In genomic region chr6:99665457-99666317, GRCm38 (mm10) we compare ENCODE assay signal across 8 mouse cellular contexts. TPM values are rescaled to one million over a fixed set of nuclear protein-coding genes. Genes with fewer than 3 reads are reported as not detected.
DNase-seq lines count a peak whose midpoint lies in the region; ATAC-seq and TF ChIP-seq lines count a peak whose summit lies in the region.

No protein-coding gene starts in this region.

- intact Hi-C loops in left cerebral cortex, postnatal 4 days (cut with DNase I): no loop called here

- no peaks in the 10 kb centered on the region for H3K36me3 ChIP-seq in kidney, embryonic 14.5 days (ENCODE audit: control insufficient read depth, insufficient read depth, low read length)
- H3K36me3 ChIP-seq in heart, embryonic 14.5 days (ENCODE audit: control insufficient read depth, insufficient read depth, low read length): no peaks in the 10 kb centered on the region
- no peaks in the 10 kb centered on the region for H3K36me3 ChIP-seq in liver, embryonic 14.5 days (replicated peaks; ENCODE audit: control insufficient read depth, insufficient read depth, low read depth)
- H3K36me3 ChIP-seq in splenic B cell, adult 2 months (ENCODE audit: control insufficient read depth, insufficient read depth, low read length, poor library complexity, severe bottlenecking): no peaks in the 10 kb centered on the region

- DNase-seq in kidney, postnatal 4 days: no peak
- DNase-seq in liver, embryonic 14.5 days (ENCODE audit: low read depth in 3 of 3, low spot score in 3 of 3): no peak
- peak; percentile 33 for DNase-seq in splenic B cell, adult 2 months (ENCODE audit: low read depth, low spot score)
- DNase-seq in left cerebral cortex, postnatal 4 days: no peak
- DNase-seq in gastrocnemius, postnatal 25 days: no peak

- H3K4me2 ChIP-seq in kidney, embryonic 14.5 days (replicated peaks; ENCODE audit: low read depth, low read length): peak overlapping the region; percentile 80
- H3K4me2 ChIP-seq in heart, embryonic 14.5 days (ENCODE audit: low read length): peak overlapping the region; percentile 89
- peak overlapping the region; percentile 52 for H3K4me2 ChIP-seq in liver, embryonic 14.5 days (ENCODE audit: low read depth)

- no peak for TF ChIP-seq POLR2A in bone marrow, adult 2 months (IDR thresholded peaks at IDR 0.05; ENCODE audit: borderline replicate concordance, control insufficient read depth, low read depth, low read length)

- TF ChIP-seq EP300 in liver, embryonic 14.5 days (IDR thresholded peaks at IDR 0.05; ENCODE audit: low read depth): no peak

- peak overlapping the region; percentile 71 for H3K4me3 ChIP-seq in kidney, embryonic 14.5 days (ENCODE audit: low read length)
- H3K4me3 ChIP-seq in bone marrow, adult 2 months (replicated peaks; ENCODE audit: control insufficient read depth, low read depth, low read length): peak overlapping the region; percentile 78
- peak overlapping the region; percentile 89 to 94 for H3K4me3 ChIP-seq in heart, embryonic 14.5 days (ENCODE audit: control insufficient read depth in 1 of 2, insufficient read depth in 1 of 2, low read depth in 1 of 2, low read length in 2 of 2)
- H3K4me3 ChIP-seq in liver, embryonic 14.5 days (ENCODE audit: insufficient read depth in 1 of 2, low read depth in 2 of 2, low read length in 2 of 2): peak overlapping the region; percentile 45 to 58

- 18% methylated on average over 16 of the region's 16 CpGs for WGBS in kidney, embryonic 14.5 days
- WGBS in bone marrow, adult 2 months: 4% methylated on average over 16 of the region's 16 CpGs
- 27% methylated on average over 16 of the region's 16 CpGs for WGBS in heart, embryonic 14.5 days
- WGBS in liver, embryonic 14.5 days (ENCODE audit: insufficient replicate concordance): 16% methylated on average over 16 of the region's 16 CpGs

- ATAC-seq in kidney, embryonic 14.5 days (ENCODE audit: low FRiP score, low TSS enrichment): 0 out of 2 replicates have a peak, but pooled peaks have one; percentile 6
- no peak for ATAC-seq in heart, embryonic 14.5 days (ENCODE audit: insufficient number of reproducible peaks, insufficient read depth, low FRiP score, low read depth)
- no peak for ATAC-seq in liver, embryonic 14.5 days (ENCODE audit: insufficient read depth)

- no peak for TF ChIP-seq CTCF in bone marrow, adult 2 months (IDR thresholded peaks at IDR 0.05; ENCODE audit: control insufficient read depth, insufficient read depth, low read length)
- TF ChIP-seq CTCF in liver, embryonic 14.5 days (IDR thresholded peaks at IDR 0.05; ENCODE audit: low read depth): no peak

- H3K9me3 ChIP-seq in kidney, embryonic 14.5 days (ENCODE audit: control insufficient read depth, low read length): no peaks in the 10 kb centered on the region
- H3K9me3 ChIP-seq in heart, embryonic 14.5 days (ENCODE audit: control insufficient read depth, low read length): no peaks in the 10 kb centered on the region
- no peaks in the 10 kb centered on the region for H3K9me3 ChIP-seq in liver, embryonic 14.5 days (ENCODE audit: control insufficient read depth, low read length)

- peak overlapping the region; percentile 78 for H3K9ac ChIP-seq in kidney, embryonic 14.5 days (ENCODE audit: low read depth, low read length)
- H3K9ac ChIP-seq in heart, embryonic 14.5 days (ENCODE audit: low read length): peak overlapping the region; percentile 87
- no peak overlapping the region for H3K9ac ChIP-seq in liver, embryonic 14.5 days (replicated peaks)

- peak overlapping the region; percentile 2; the same call in 1 of the 2 replicates for H3K27ac ChIP-seq in kidney, embryonic 14.5 days (ENCODE audit: low read depth, low read length)
- peak overlapping the region; percentile 65; the same call in 1 of the 2 replicates for H3K27ac ChIP-seq in bone marrow, adult 2 months (ENCODE audit: control insufficient read depth, insufficient read depth, low read depth, low read length, poor library complexity)
- H3K27ac ChIP-seq in heart, embryonic 14.5 days (replicated peaks in 1 of 2; ENCODE audit: control insufficient read depth in 1 of 2, insufficient read depth in 1 of 2, low read depth in 2 of 2, low read length in 2 of 2): no peak overlapping the region
- H3K27ac ChIP-seq in liver, embryonic 14.5 days: no peak overlapping the region

- H3K4me1 ChIP-seq in kidney, embryonic 14.5 days (ENCODE audit: control insufficient read depth, insufficient read depth, low read length): 0 out of 2 replicates have a peak, but pooled peaks cover 5% of the 10 kb centered on the region
- no peaks in the 10 kb centered on the region; the same call in 1 of the 2 replicates for H3K4me1 ChIP-seq in bone marrow, adult 2 months (ENCODE audit: control insufficient read depth, insufficient read depth, low read length)
- peaks cover 5 to 6% of the 10 kb centered on the region in 2 experiments; a peak in 2 of 4 replicates for H3K4me1 ChIP-seq in heart, embryonic 14.5 days (ENCODE audit: control insufficient read depth in 2 of 2, insufficient read depth in 2 of 2, low read length in 2 of 2)
- peaks cover 0 to 2% of the 10 kb centered on the region in 2 experiments; a peak in 1 of 4 replicates for H3K4me1 ChIP-seq in liver, embryonic 14.5 days (replicated peaks; ENCODE audit: control insufficient read depth in 2 of 2, insufficient read depth in 2 of 2, low read length in 1 of 2)

- no peaks in the 10 kb centered on the region for H3K27me3 ChIP-seq in kidney, embryonic 14.5 days (ENCODE audit: control insufficient read depth, insufficient read depth, low read length)
- no peaks in the 10 kb centered on the region for H3K27me3 ChIP-seq in heart, embryonic 14.5 days (ENCODE audit: control insufficient read depth, insufficient read depth, low read length)
- peaks cover 24% of the 10 kb centered on the region for H3K27me3 ChIP-seq in liver, embryonic 14.5 days (ENCODE audit: control insufficient read depth, insufficient read depth, low read length)
- H3K27me3 ChIP-seq in splenic B cell, adult 2 months (ENCODE audit: control insufficient read depth, insufficient read depth, low read length, poor library complexity, severe bottlenecking): no peaks in the 10 kb centered on the region

RNA-seq across cellular contexts. Expression of gene Eif4e3, which starts 0.9 kb away (rescaled TPM):
- polyA plus RNA-seq in kidney, embryonic 14.5 days (2014; fragmentation: Nextera tagmentation; extraction: Ambion mirVana): 19.5 TPM in 2 replicates
- 4.5 and 7.2 TPM in 2 replicates for polyA plus RNA-seq in bone marrow, adult 2 months (2011; ENCODE audit: insufficient read depth, insufficient read length, low replicate concordance, missing spikeins)
- polyA plus RNA-seq in heart, embryonic 14.5 days (2014; fragmentation: Nextera tagmentation; extraction: Ambion mirVana): 7.9 and 10.1 TPM in 2 replicates
- polyA plus RNA-seq in liver, embryonic 14.5 days (2012; rRNA removed): 0.95 and 1.5 TPM in 2 replicates
- polyA plus RNA-seq in liver, embryonic 14.5 days (2014; fragmentation: Nextera tagmentation; extraction: Ambion mirVana): 1.5 and 1.7 TPM in 2 replicates
- total RNA-seq in left cerebral cortex, postnatal 4 days (2021): 10 to 100 TPM; 13.9 to 16.0 TPM
- 10 to 100 TPM; 18.8 to 21.2 TPM for total RNA-seq in gastrocnemius, postnatal 25 days (2021)

RNA-seq across cellular contexts. Expression of gene Gm20696, which starts 0.9 kb away (rescaled TPM):
- 4.9 and 7.5 TPM in 2 replicates for polyA plus RNA-seq in kidney, embryonic 14.5 days (2014; fragmentation: Nextera tagmentation; extraction: Ambion mirVana)
- polyA plus RNA-seq in bone marrow, adult 2 months (2011; ENCODE audit: insufficient read depth, insufficient read length, low replicate concordance, missing spikeins): 3.5 and 5.7 TPM in 2 replicates
- 3.9 and 4.2 TPM in 2 replicates for polyA plus RNA-seq in heart, embryonic 14.5 days (2014; fragmentation: Nextera tagmentation; extraction: Ambion mirVana)
- polyA plus RNA-seq in liver, embryonic 14.5 days (2012; rRNA removed): 0.12 and 0.16 TPM in 2 replicates
- polyA plus RNA-seq in liver, embryonic 14.5 days (2014; fragmentation: Nextera tagmentation; extraction: Ambion mirVana): 0.33 and 0.40 TPM in 2 replicates
- 10 to 100 TPM; 11.2 to 15.9 TPM for total RNA-seq in left cerebral cortex, postnatal 4 days (2021)
- total RNA-seq in gastrocnemius, postnatal 25 days (2021): 1 to 10 TPM; 1.6 to 2.0 TPM

RNA-seq across cellular contexts. Expression of gene Gpr27, which starts 26.8 kb away (rescaled TPM):
- 3.4 and 5.0 TPM in 2 replicates for polyA plus RNA-seq in kidney, embryonic 14.5 days (2014; fragmentation: Nextera tagmentation; extraction: Ambion mirVana)
- 1.3 and 1.7 TPM in 2 replicates for polyA plus RNA-seq in bone marrow, adult 2 months (2011; ENCODE audit: insufficient read depth, insufficient read length, low replicate concordance, missing spikeins)
- polyA plus RNA-seq in heart, embryonic 14.5 days (2014; fragmentation: Nextera tagmentation; extraction: Ambion mirVana): 1.6 and 1.8 TPM in 2 replicates
- 0.03 TPM in 2 replicates for polyA plus RNA-seq in liver, embryonic 14.5 days (2012; rRNA removed)
- 0.05 TPM in 1 of 2 replicates, not detected in the other for polyA plus RNA-seq in liver, embryonic 14.5 days (2014; fragmentation: Nextera tagmentation; extraction: Ambion mirVana)
- 100 to 1,000 TPM; 101 to 104 TPM for total RNA-seq in left cerebral cortex, postnatal 4 days (2021)
- total RNA-seq in gastrocnemius, postnatal 25 days (2021): 1 to 10 TPM; 1.3 to 1.6 TPM

Comparison
In these comparisons a context has a peak if more than half of its experiments do, and no peak if none do; other contexts are left out.
1. H3K27ac ChIP-seq: peak in kidney, embryonic 14.5 days (single experiment) and bone marrow, adult 2 months (single experiment); none in heart, embryonic 14.5 days (0 of 2) and liver, embryonic 14.5 days (single experiment).
2. Peak in every context shown above with its lines, with median percentiles within 50 percentile points of each other: H3K4me2 ChIP-seq and H3K4me3 ChIP-seq.